Mouse (Mus musculus) ES-E14 (cell line): Measurements from ENCODE around the gene Rad9b.

ENCODE experiments used
- HCFC1 ChIP-seq: IDR thresholded peaks from 2 replicates; pipeline ENCODE4 v1.6.1; 2012; ENCODE audit warnings: low read length, inconsistent platforms, borderline replicate concordance; ENCODE audit not compliant: insufficient read depth
- MAFK ChIP-seq: IDR thresholded peaks from 2 replicates; pipeline ENCODE4 v1.6.1; 2014; ENCODE audit warnings: mild to moderate bottlenecking, low read depth, low read length, inconsistent platforms; ENCODE audit not compliant: insufficient read depth
- ZNF384 ChIP-seq: IDR thresholded peaks from 2 replicates; pipeline ENCODE4 v1.6.1; 2012; ENCODE audit warnings: low read depth, low read length, inconsistent platforms

DNA sequence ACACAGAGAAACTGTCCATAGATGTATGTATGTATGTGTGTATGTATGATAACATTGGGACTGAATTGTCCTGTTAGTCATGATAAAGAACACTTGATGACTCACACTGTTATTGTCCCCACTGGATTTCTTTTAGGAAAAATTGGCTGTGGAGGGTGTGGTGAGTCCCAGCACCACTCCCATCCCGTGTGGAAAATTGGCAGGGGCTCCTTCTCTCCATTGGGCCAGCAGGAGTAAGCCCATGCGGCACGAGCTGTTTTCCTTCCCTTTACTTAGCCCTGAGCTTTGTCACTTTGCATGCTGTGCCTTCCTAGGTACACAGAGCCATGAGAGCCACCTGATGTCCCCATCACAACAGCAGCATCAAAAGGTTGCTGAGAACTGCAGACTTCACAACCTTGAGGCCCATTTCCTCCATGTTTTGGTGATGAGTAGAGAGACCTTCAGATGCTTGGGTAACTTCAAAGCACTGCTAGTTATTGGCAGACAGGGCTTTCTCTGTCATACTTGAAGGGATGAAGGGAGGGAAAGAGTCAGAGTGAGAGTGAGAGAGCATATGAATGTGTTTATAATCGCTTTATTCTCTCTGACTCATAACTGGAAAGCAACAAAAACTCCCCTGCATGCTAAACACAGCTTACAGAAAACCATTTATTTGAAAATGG is 65.8 kb downstream of the Rad9b start:
- TF ChIP-seq ZNF384, result no peak
- TF ChIP-seq MAFK, result no peak
- no peak for TF ChIP-seq HCFC1
